Comparison of ENCODE assay signal across 22 mouse cellular contexts in the genomic region with DNA sequence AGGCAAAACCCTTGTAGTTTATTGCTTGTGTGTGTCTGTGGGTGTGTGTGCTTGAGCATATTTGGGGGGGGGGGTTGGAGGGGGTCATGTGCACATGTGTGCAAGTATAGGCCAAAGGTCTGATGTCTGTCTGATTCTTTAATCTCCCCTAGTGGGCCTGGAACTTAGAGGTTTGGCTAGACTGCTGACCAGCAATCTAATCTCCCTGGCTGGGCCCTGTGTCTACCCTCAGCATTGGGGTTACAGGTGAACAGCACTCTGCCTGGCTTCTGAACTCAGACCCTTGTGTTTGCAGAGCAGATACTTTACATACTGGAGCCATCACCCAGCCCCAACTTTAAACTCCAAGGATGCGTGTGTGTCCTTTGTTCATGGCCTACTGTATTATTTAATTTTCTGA. TPM values are rescaled to one million over a fixed set of nuclear protein-coding genes. Genes with fewer than 3 reads are reported as not detected.
DNase-seq lines count a peak whose midpoint lies in the region; ATAC-seq and TF ChIP-seq lines count a peak whose summit lies in the region.
"Had no signal": no experiment of that assay in that cellular context is flagged by ENCODE, and none has a peak within 500 bp of the region (broad histone marks: within the 10 kb centered on the region; RNA-seq: fewer than 3 reads in every experiment).

No protein-coding gene starts in this region.

- TF ChIP-seq POLR2A in testis, adult 2 months (IDR thresholded peaks at IDR 0.05; ENCODE audit: control insufficient read depth, low read depth, low read length): no peak

- no peaks in the 10 kb centered on the region for H3K9me3 ChIP-seq in forebrain, embryonic 14.5 days (replicated peaks; ENCODE audit: control insufficient read depth, low read length)
- H3K9me3 ChIP-seq in forebrain, embryonic 15.5 days: no peaks in the 10 kb centered on the region
- no peaks in the 10 kb centered on the region for H3K9me3 ChIP-seq in heart, embryonic 16.5 days (replicated peaks; ENCODE audit: control insufficient read depth, low read length)
- H3K9me3 ChIP-seq: forebrain, embryonic 12.5 days; G1E; heart, embryonic 15.5 days; hindbrain, embryonic 12.5 days had no signal

- peak overlapping the region; percentile 21; the same call in 1 of the 2 replicates for H3K9ac ChIP-seq in forebrain, embryonic 14.5 days (ENCODE audit: low read length)
- no peak overlapping the region for H3K9ac ChIP-seq in forebrain, embryonic 15.5 days (replicated peaks)
- H3K9ac ChIP-seq in heart, embryonic 16.5 days (ENCODE audit: low read length): 0 out of 2 replicates have a peak overlapping the region, but pooled peaks have one; percentile 29
- H3K9ac ChIP-seq: forebrain, embryonic 12.5 days; heart, embryonic 15.5 days; hindbrain, embryonic 12.5 days had no signal

- H3K27ac ChIP-seq in forebrain, embryonic 14.5 days (ENCODE audit: low read depth, low read length): no peak overlapping the region
- no peak overlapping the region for H3K27ac ChIP-seq in forebrain, embryonic 15.5 days (replicated peaks)
- no peak overlapping the region for H3K27ac ChIP-seq in heart, embryonic 16.5 days (ENCODE audit: low read length)
- H3K27ac ChIP-seq in testis, adult 2 months (ENCODE audit: control insufficient read depth, insufficient read depth, low read depth, low read length): no peak overlapping the region
- H3K27ac ChIP-seq: forebrain, embryonic 12.5 days; heart, embryonic 15.5 days; hindbrain, embryonic 12.5 days had no signal

- DNase-seq in cerebellum, adult 11-12 months: peak; percentile 18
- no peak for DNase-seq in cerebellum, adult 11 months
- DNase-seq in forebrain, embryonic 14.5 days (ENCODE audit: low spot score): no peak
- DNase-seq in heart, adult 8-10 months (ENCODE audit: low spot score): no peak
- DNase-seq in testis, postnatal 10 days (ENCODE audit: low spot score): no peak
- DNase-seq: adrenal gland, adult 8-10 months; adrenal gland, postnatal 36 days; B cell, adult 2 months; cerebellum, postnatal 10 days; gastrocnemius, postnatal 10 days; heart, postnatal 36 days had no signal

- H3K36me3 ChIP-seq in forebrain, embryonic 14.5 days (ENCODE audit: control insufficient read depth, insufficient read depth, low read length): no peaks in the 10 kb centered on the region
- H3K36me3 ChIP-seq in forebrain, embryonic 15.5 days: no peaks in the 10 kb centered on the region
- H3K36me3 ChIP-seq in heart, embryonic 16.5 days (ENCODE audit: control insufficient read depth, insufficient read depth): no peaks in the 10 kb centered on the region
- peaks cover 4% of the 10 kb centered on the region; the same call in 1 of the 2 replicates for H3K36me3 ChIP-seq in testis, adult 2 months (ENCODE audit: control insufficient read depth, insufficient read depth, low read length)
- H3K36me3 ChIP-seq: forebrain, embryonic 12.5 days; heart, embryonic 15.5 days; hindbrain, embryonic 12.5 days had no signal

- peaks cover 7% of the 10 kb centered on the region; the same call in 1 of the 2 replicates for H3K4me1 ChIP-seq in forebrain, embryonic 14.5 days (ENCODE audit: control insufficient read depth, insufficient read depth, low read length)
- H3K4me1 ChIP-seq in forebrain, embryonic 15.5 days: peaks cover 19% of the 10 kb centered on the region
- H3K4me1 ChIP-seq in heart, embryonic 16.5 days (ENCODE audit: control insufficient read depth, insufficient read depth, low read length): peaks cover 18% of the 10 kb centered on the region
- peaks cover 4% of the 10 kb centered on the region for H3K4me1 ChIP-seq in testis, adult 2 months (ENCODE audit: control insufficient read depth, insufficient read depth, low read length)

- H3K4me3 ChIP-seq in forebrain, embryonic 14.5 days (ENCODE audit: low read depth, low read length): no peak overlapping the region
- no peak overlapping the region for H3K4me3 ChIP-seq in forebrain, embryonic 15.5 days
- H3K4me3 ChIP-seq in heart, embryonic 16.5 days (ENCODE audit: low read length): no peak overlapping the region
- H3K4me3 ChIP-seq in testis, adult 2 months (ENCODE audit: control insufficient read depth, low read depth, low read length): peak overlapping the region; percentile 45
- H3K4me3 ChIP-seq: forebrain, embryonic 12.5 days; heart, embryonic 15.5 days; hindbrain, embryonic 12.5 days had no signal

- ATAC-seq in forebrain, embryonic 14.5 days: no peak
- no peak for ATAC-seq in forebrain, embryonic 15.5 days (replicated peaks)
- ATAC-seq in heart, embryonic 16.5 days (replicated peaks; ENCODE audit: extremely low read depth, insufficient read depth, low FRiP score): no peak
- ATAC-seq: CD4-positive, CD25-positive, alpha-beta regulatory T cell, adult 4 months; hindbrain, embryonic 16.5 days; inflammation-experienced regulatory T-cells, adult 6 months; intestine, postnatal 0 days had no signal

- TF ChIP-seq CTCF in testis, adult 2 months (IDR thresholded peaks at IDR 0.05; ENCODE audit: control insufficient read depth, insufficient read depth, insufficient replicate concordance, low read depth, low read length): no peak

- no peak overlapping the region for H3K4me2 ChIP-seq in forebrain, embryonic 14.5 days (ENCODE audit: low read length)
- no peak overlapping the region for H3K4me2 ChIP-seq in forebrain, embryonic 15.5 days (replicated peaks)
- H3K4me2 ChIP-seq in heart, embryonic 16.5 days (ENCODE audit: low read depth, low read length): no peak overlapping the region
- H3K4me2 ChIP-seq: forebrain, embryonic 12.5 days; heart, embryonic 15.5 days; hindbrain, embryonic 12.5 days had no signal

- no peaks in the 10 kb centered on the region for H3K27me3 ChIP-seq in forebrain, embryonic 14.5 days (replicated peaks; ENCODE audit: control insufficient read depth, insufficient read depth, low read length)
- no peaks in the 10 kb centered on the region for H3K27me3 ChIP-seq in forebrain, embryonic 15.5 days
- H3K27me3 ChIP-seq in heart, embryonic 16.5 days (ENCODE audit: control insufficient read depth, insufficient read depth, low read length): no peaks in the 10 kb centered on the region
- no peaks in the 10 kb centered on the region for H3K27me3 ChIP-seq in testis, adult 2 months (ENCODE audit: control insufficient read depth, insufficient read depth, low read length)
- H3K27me3 ChIP-seq: forebrain, embryonic 12.5 days; heart, embryonic 15.5 days; hindbrain, embryonic 12.5 days had no signal

- WGBS in forebrain, embryonic 14.5 days: 97% methylated on average over 1 of the region's 1 CpGs
- WGBS in forebrain, embryonic 15.5 days: 88% methylated on average over 1 of the region's 1 CpGs
- WGBS in heart, embryonic 16.5 days: 94% methylated on average over 1 of the region's 1 CpGs

RNA-seq across cellular contexts. Expression of gene Nab2, which starts 10.8 kb away (rescaled TPM):
- 1.8 and 1.9 TPM in 2 replicates for polyA plus RNA-seq in forebrain, embryonic 14.5 days (2014; fragmentation: Nextera tagmentation; extraction: Ambion mirVana)
- 2.9 and 3.9 TPM in 2 replicates for polyA plus RNA-seq in forebrain, embryonic 15.5 days (2015; fragmentation: Nextera tagmentation; extraction: Ambion mirVana)
- polyA plus RNA-seq in heart, embryonic 16.5 days (2015; fragmentation: Nextera tagmentation; extraction: Ambion mirVana): 10.9 and 12.7 TPM in 2 replicates
- total RNA-seq in heart, adult 8-10 months (2022): 10 to 100 TPM in 1 of 4 experiments, 1 to 10 TPM in 3; 5.0 to 10.3 (median 6.6) TPM
- polyA plus RNA-seq in testis, adult 2 months (2012; rRNA removed): 24.6 and 26.2 TPM in 2 replicates

RNA-seq across cellular contexts. Expression of gene Nemp1, which starts 12.5 kb away (rescaled TPM):
- polyA plus RNA-seq in forebrain, embryonic 14.5 days (2014; fragmentation: Nextera tagmentation; extraction: Ambion mirVana): 5.8 TPM in 2 replicates
- polyA plus RNA-seq in forebrain, embryonic 15.5 days (2015; fragmentation: Nextera tagmentation; extraction: Ambion mirVana): 4.8 and 5.8 TPM in 2 replicates
- polyA plus RNA-seq in heart, embryonic 16.5 days (2015; fragmentation: Nextera tagmentation; extraction: Ambion mirVana): 8.3 and 8.7 TPM in 2 replicates
- 1 to 10 TPM; 3.0 to 5.1 (median 3.6) TPM for total RNA-seq in heart, adult 8-10 months (2022)
- 46.8 and 58.1 TPM in 2 replicates for polyA plus RNA-seq in testis, adult 2 months (2012; rRNA removed)

RNA-seq across cellular contexts. Expression of gene Myo1a, which starts 25.8 kb away (rescaled TPM):
- 0.67 and 1.3 TPM in 2 replicates for polyA plus RNA-seq in forebrain, embryonic 14.5 days (2014; fragmentation: Nextera tagmentation; extraction: Ambion mirVana)
- 0.87 and 1.1 TPM in 2 replicates for polyA plus RNA-seq in forebrain, embryonic 15.5 days (2015; fragmentation: Nextera tagmentation; extraction: Ambion mirVana)
- polyA plus RNA-seq in heart, embryonic 16.5 days (2015; fragmentation: Nextera tagmentation; extraction: Ambion mirVana): 0.21 and 1.8 TPM in 2 replicates
- under 1 TPM in 1 of 4 experiments, not detected in 3; 0.08 TPM for total RNA-seq in heart, adult 8-10 months (2022)
- polyA plus RNA-seq in testis, adult 2 months (2012; rRNA removed): 18.5 and 19.1 TPM in 2 replicates
- total RNA-seq: heart, postnatal 36 days had no signal
- polyA plus RNA-seq: CD4-positive, CD25-positive, alpha-beta regulatory T cell, adult 4 months; inflammation-experienced regulatory T-cells, adult 6 months had no signal

RNA-seq across cellular contexts. Expression of gene Stat6, which starts 36.4 kb away (rescaled TPM):
- 3.4 and 3.7 TPM in 2 replicates for polyA plus RNA-seq in forebrain, embryonic 14.5 days (2014; fragmentation: Nextera tagmentation; extraction: Ambion mirVana)
- polyA plus RNA-seq in forebrain, embryonic 15.5 days (2015; fragmentation: Nextera tagmentation; extraction: Ambion mirVana): 3.4 and 3.7 TPM in 2 replicates
- polyA plus RNA-seq in heart, embryonic 16.5 days (2015; fragmentation: Nextera tagmentation; extraction: Ambion mirVana): 36.1 and 36.7 TPM in 2 replicates
- 10 to 100 TPM; 38.4 to 43.7 (median 43.2) TPM for total RNA-seq in heart, adult 8-10 months (2022)
- polyA plus RNA-seq in testis, adult 2 months (2012; rRNA removed): 3.9 and 5.9 TPM in 2 replicates

RNA-seq across cellular contexts. Expression of gene Tac2, which starts 45.1 kb away (rescaled TPM):
- polyA plus RNA-seq in forebrain, embryonic 14.5 days (2014; fragmentation: Nextera tagmentation; extraction: Ambion mirVana): 2.6 and 5.6 TPM in 2 replicates
- polyA plus RNA-seq in forebrain, embryonic 15.5 days (2015; fragmentation: Nextera tagmentation; extraction: Ambion mirVana): 4.5 and 6.6 TPM in 2 replicates
- 0.74 TPM in 1 of 2 replicates, not detected in the other for polyA plus RNA-seq in heart, embryonic 16.5 days (2015; fragmentation: Nextera tagmentation; extraction: Ambion mirVana)
- not detected for total RNA-seq in heart, adult 8-10 months (2022)
- not detected in 2 replicates for polyA plus RNA-seq in testis, adult 2 months (2012; rRNA removed)
- total RNA-seq: adrenal gland, adult 8-10 months; G1E; heart, postnatal 36 days had no signal
- polyA plus RNA-seq: CD4-positive, CD25-positive, alpha-beta regulatory T cell, adult 4 months; forebrain, embryonic 12.5 days; G1E; hindbrain, embryonic 12.5 days; inflammation-experienced regulatory T-cells, adult 6 months; intestine, postnatal 0 days had no signal
